Comparison of ENCODE assay signal across 9 mouse cellular contexts in the genomic region with DNA sequence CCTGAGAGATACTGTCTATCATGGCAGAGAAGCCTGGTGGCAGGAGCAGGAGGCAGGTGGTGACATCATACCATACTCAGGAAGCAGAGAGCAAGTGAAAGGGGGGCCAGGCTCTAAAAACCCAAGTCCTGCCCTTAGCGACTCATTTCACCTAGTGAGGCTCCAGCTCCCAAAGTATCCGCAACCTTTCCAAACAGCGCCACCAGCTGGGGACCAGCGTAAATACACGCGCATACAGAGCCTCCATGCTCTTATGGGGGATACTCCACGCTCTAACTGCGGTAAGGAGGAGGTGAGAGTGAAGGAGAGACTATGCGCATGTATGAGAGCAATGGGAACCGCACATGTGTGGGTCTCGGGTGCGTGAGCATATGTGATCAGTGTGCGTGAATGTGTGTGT. TPM values are rescaled to one million over a fixed set of nuclear protein-coding genes. Genes with fewer than 3 reads are reported as not detected.
DNase-seq lines count a peak whose midpoint lies in the region; ATAC-seq and TF ChIP-seq lines count a peak whose summit lies in the region.
"Had no signal": no experiment of that assay in that cellular context is flagged by ENCODE, and none has a peak within 500 bp of the region (broad histone marks: within the 10 kb centered on the region; RNA-seq: fewer than 3 reads in every experiment).

No protein-coding gene starts in this region.

- 54% methylated on average over 13 of the region's 13 CpGs for WGBS in kidney, adult 2 months
- 52% methylated on average over 13 of the region's 13 CpGs for WGBS in kidney, embryonic 14.5 days
- 24% methylated on average over 13 of the region's 13 CpGs for WGBS in lung, postnatal 0 days

- no peak for TF ChIP-seq EP300 in lung, postnatal 0 days (IDR thresholded peaks at IDR 0.05)

- H3K9me3 ChIP-seq in kidney, embryonic 14.5 days (ENCODE audit: control insufficient read depth, low read length) = no peaks in the 10 kb centered on the region
- H3K9me3 ChIP-seq in lung, postnatal 0 days (ENCODE audit: low read length) = no peaks in the 10 kb centered on the region
- H3K9me3 ChIP-seq: liver, embryonic 15.5 days had no signal

- no peak overlapping the region for H3K27ac ChIP-seq in kidney, adult 2 months (ENCODE audit: insufficient read depth, low read depth, low read length)
- no peak overlapping the region for H3K27ac ChIP-seq in kidney, embryonic 14.5 days (ENCODE audit: low read depth, low read length)
- H3K27ac ChIP-seq in lung, postnatal 0 days (ENCODE audit: low read length) = no peak overlapping the region
- H3K27ac ChIP-seq: liver, embryonic 15.5 days had no signal

- H3K36me3 ChIP-seq in kidney, adult 2 months (ENCODE audit: control insufficient read depth, insufficient read depth, low read length) = no peaks in the 10 kb centered on the region
- H3K36me3 ChIP-seq in kidney, embryonic 14.5 days (ENCODE audit: control insufficient read depth, insufficient read depth, low read length) = no peaks in the 10 kb centered on the region
- no peaks in the 10 kb centered on the region for H3K36me3 ChIP-seq in lung, postnatal 0 days (ENCODE audit: insufficient read depth, low read length)
- H3K36me3 ChIP-seq: liver, embryonic 15.5 days had no signal

- H3K27me3 ChIP-seq in kidney, adult 2 months (replicated peaks; ENCODE audit: control insufficient read depth, insufficient read depth, low read length) = no peaks in the 10 kb centered on the region
- H3K27me3 ChIP-seq in kidney, embryonic 14.5 days (ENCODE audit: control insufficient read depth, insufficient read depth, low read length) = no peaks in the 10 kb centered on the region
- H3K27me3 ChIP-seq in lung, postnatal 0 days (replicated peaks; ENCODE audit: insufficient read depth, low read length) = 0 out of 2 replicates have a peak, but pooled peaks cover 5% of the 10 kb centered on the region

- no peak for TF ChIP-seq POLR2A in kidney, adult 2 months (IDR thresholded peaks at IDR 0.05; ENCODE audit: low read depth, low read length)

- peak; percentile 9 for DNase-seq in CD4-positive, CD25-positive, alpha-beta regulatory T cell, adult 2 months (ENCODE audit: low read depth, low spot score)
- DNase-seq in kidney, adult 2 months = no peak
- DNase-seq in R1 (ENCODE audit: low read depth, low spot score) = peak; percentile 78
- peak; percentile 27 to 46 for DNase-seq in frontal cortex, postnatal 36 days (ENCODE audit: low spot score in 2 of 2)
- DNase-seq in lung, postnatal 0 days (ENCODE audit: low spot score) = peak; percentile 46
- peak; percentile 25 for DNase-seq in testis, postnatal 14 days (ENCODE audit: low spot score)

- ATAC-seq in CD4-positive, CD25-positive, alpha-beta regulatory T cell, adult 4 months = no peak
- no peak for ATAC-seq in kidney, embryonic 14.5 days (ENCODE audit: low FRiP score, low TSS enrichment)
- ATAC-seq in lung, postnatal 0 days = 0 out of 2 replicates have a peak, but pooled peaks have one; percentile 6

- H3K9ac ChIP-seq in kidney, embryonic 14.5 days (ENCODE audit: low read depth, low read length) = no peak overlapping the region
- H3K9ac ChIP-seq in lung, postnatal 0 days (replicated peaks; ENCODE audit: low read depth) = no peak overlapping the region
- H3K9ac ChIP-seq: liver, embryonic 15.5 days had no signal

- no peaks in the 10 kb centered on the region for H3K4me1 ChIP-seq in kidney, adult 2 months (ENCODE audit: control insufficient read depth, insufficient read depth, low read length)
- no peaks in the 10 kb centered on the region for H3K4me1 ChIP-seq in kidney, embryonic 14.5 days (ENCODE audit: control insufficient read depth, insufficient read depth, low read length)
- no peaks in the 10 kb centered on the region for H3K4me1 ChIP-seq in lung, postnatal 0 days (ENCODE audit: insufficient read depth, low read depth, low read length)
- H3K4me1 ChIP-seq: liver, embryonic 15.5 days had no signal

- H3K4me3 ChIP-seq in kidney, adult 2 months (ENCODE audit: insufficient read depth, low read depth, low read length) = no peak overlapping the region
- H3K4me3 ChIP-seq in kidney, embryonic 14.5 days (ENCODE audit: low read length) = no peak overlapping the region
- H3K4me3 ChIP-seq in lung, postnatal 0 days (ENCODE audit: low read depth, low read length) = no peak overlapping the region
- H3K4me3 ChIP-seq: liver, embryonic 15.5 days had no signal

- no peak overlapping the region for H3K4me2 ChIP-seq in kidney, embryonic 14.5 days (replicated peaks; ENCODE audit: low read depth, low read length)
- H3K4me2 ChIP-seq in lung, postnatal 0 days (replicated peaks; ENCODE audit: low read depth, low read length) = no peak overlapping the region
- H3K4me2 ChIP-seq: liver, embryonic 15.5 days had no signal

- peak; percentile 43 for TF ChIP-seq CTCF in kidney, adult 2 months (conservative IDR thresholded peaks at IDR 0.05; ENCODE audit: insufficient read depth, insufficient read length, low read depth, low read length)
- TF ChIP-seq CTCF in lung, postnatal 0 days (IDR thresholded peaks at IDR 0.05) = peak; percentile 73

RNA-seq across cellular contexts. Expression of a gene that starts 39.9 kb away (rescaled TPM):
- polyA plus RNA-seq in CD4-positive, CD25-positive, alpha-beta regulatory T cell, adult 4 months (2017; shearing (Covaris generic)) = not detected
- polyA plus RNA-seq in kidney, adult 2 months (2012; rRNA removed) = 2.3 and 3.5 TPM in 2 replicates
- polyA plus RNA-seq in kidney, embryonic 14.5 days (2014; fragmentation: Nextera tagmentation; extraction: Ambion mirVana) = 2.0 and 3.2 TPM in 2 replicates
- 0.42 and 0.60 TPM in 2 replicates for polyA plus RNA-seq in lung, postnatal 0 days (2015; fragmentation: Nextera tagmentation; extraction: Ambion mirVana)

RNA-seq across cellular contexts. Expression of a gene that starts 51.0 kb away (rescaled TPM):
- polyA plus RNA-seq in CD4-positive, CD25-positive, alpha-beta regulatory T cell, adult 4 months (2017; shearing (Covaris generic)) = not detected
- polyA plus RNA-seq in kidney, adult 2 months (2012; rRNA removed) = 0.02 and 0.07 TPM in 2 replicates
- polyA plus RNA-seq in kidney, embryonic 14.5 days (2014; fragmentation: Nextera tagmentation; extraction: Ambion mirVana) = 0.06 TPM in 1 of 2 replicates, not detected in the other
- not detected in 2 replicates for polyA plus RNA-seq in lung, postnatal 0 days (2015; fragmentation: Nextera tagmentation; extraction: Ambion mirVana)
